Mouse (Mus musculus): ENCODE results near the gene Gm1673. TPM values are rescaled to one million over a fixed set of nuclear protein-coding genes. Genes with fewer than 3 reads are reported as not detected.

Gm1673 gene
- polyA plus RNA-seq, 1 experiment from 2014 or later: 621 TPM

- no peaks in the 10 kb centered on the region for H3K27me3 ChIP-seq (replicated peaks)
- H3K4me2 ChIP-seq: peak overlapping the region; percentile 80
- peaks cover 21% of the 10 kb centered on the region for H3K36me3 ChIP-seq
- peak overlapping the region; percentile 93 for H3K4me3 ChIP-seq (replicated peaks)
- no peak for ATAC-seq (ENCODE audit: low FRiP score)
- WGBS: 92% methylated on average over 3 of the region's 3 CpGs
- no peak overlapping the region for H3K27ac ChIP-seq (replicated peaks)
- H3K9me3 ChIP-seq (replicated peaks): no peaks in the 10 kb centered on the region
- H3K9ac ChIP-seq (replicated peaks): peak overlapping the region; percentile 90; the same call in 1 of the 2 replicates
- H3K4me1 ChIP-seq: peaks cover 47% of the 10 kb centered on the region
These were observed 15.3 kb downstream of the Gm1673 start for GRCm38 (mm10) chr5:33998505-33998877.

GRCm38 (mm10) chr5:33999466-34000090 lies 16.3 kb downstream of the Gm1673 start:
- peaks cover 21% of the 10 kb centered on the region for H3K36me3 ChIP-seq
- H3K9me3 ChIP-seq (replicated peaks): no peaks in the 10 kb centered on the region
- WGBS: 76% methylated on average over 6 of the region's 6 CpGs
- no peaks in the 10 kb centered on the region for H3K27me3 ChIP-seq (replicated peaks)
- ATAC-seq (ENCODE audit: low FRiP score): no peak
- H3K4me3 ChIP-seq (replicated peaks): peak overlapping the region; percentile 93; the same call in 1 of the 2 replicates
- peak overlapping the region; percentile 80 for H3K4me2 ChIP-seq
- peak overlapping the region; percentile 90; the same call in 1 of the 2 replicates for H3K9ac ChIP-seq (replicated peaks)
- H3K27ac ChIP-seq (replicated peaks): no peak overlapping the region
- peaks cover 47% of the 10 kb centered on the region for H3K4me1 ChIP-seq

GRCm38 (mm10) chr5:34000809-34001208 lies 17.6 kb downstream of the Gm1673 start:
- Histone ChIP-seq H3K4me1 (peaks cover 37% of the 10 kb centered on the region), H3K36me3 (peaks cover 21% of the 10 kb centered on the region), H3K27me3 (replicated peaks) (no peaks in the 10 kb centered on the region), H3K4me2 (no peak overlapping the region), H3K27ac (replicated peaks) (no peak overlapping the region), H3K4me3 (replicated peaks) (no peak overlapping the region), H3K9ac (replicated peaks) (no peak overlapping the region), H3K9me3 (replicated peaks) (no peaks in the 10 kb centered on the region)
- 96% methylated on average over 25 of the region's 25 CpGs for WGBS
- ATAC-seq (ENCODE audit: low FRiP score): no peak

GRCm38 (mm10) chr5:34001401-34001800 lies 18.2 kb downstream of the Gm1673 start:
- Histone ChIP-seq H3K27me3 (replicated peaks) (no peaks in the 10 kb centered on the region), H3K9me3 (replicated peaks) (no peaks in the 10 kb centered on the region), H3K4me2 (no peak overlapping the region), H3K4me1 (peaks cover 37% of the 10 kb centered on the region), H3K9ac (replicated peaks) (no peak overlapping the region), H3K27ac (replicated peaks) (no peak overlapping the region), H3K4me3 (replicated peaks) (no peak overlapping the region), H3K36me3 (peaks cover 21% of the 10 kb centered on the region)
- WGBS: 100% methylated on average over 1 of the region's 1 CpGs
- ATAC-seq (ENCODE audit: low FRiP score): no peak

GRCm38 (mm10) chr5:34002636-34003035 lies 19.4 kb downstream of the Gm1673 start:
- Histone ChIP-seq H3K4me3 (replicated peaks) (no peak overlapping the region), H3K4me1 (peaks cover 35% of the 10 kb centered on the region), H3K36me3 (peaks cover 21% of the 10 kb centered on the region), H3K9me3 (replicated peaks) (no peaks in the 10 kb centered on the region), H3K9ac (replicated peaks) (no peak overlapping the region), H3K27ac (replicated peaks) (no peak overlapping the region), H3K27me3 (replicated peaks) (no peaks in the 10 kb centered on the region), H3K4me2 (no peak overlapping the region)
- WGBS: 70% methylated on average over 4 of the region's 4 CpGs
- ATAC-seq (ENCODE audit: low FRiP score): no peak

DNA sequence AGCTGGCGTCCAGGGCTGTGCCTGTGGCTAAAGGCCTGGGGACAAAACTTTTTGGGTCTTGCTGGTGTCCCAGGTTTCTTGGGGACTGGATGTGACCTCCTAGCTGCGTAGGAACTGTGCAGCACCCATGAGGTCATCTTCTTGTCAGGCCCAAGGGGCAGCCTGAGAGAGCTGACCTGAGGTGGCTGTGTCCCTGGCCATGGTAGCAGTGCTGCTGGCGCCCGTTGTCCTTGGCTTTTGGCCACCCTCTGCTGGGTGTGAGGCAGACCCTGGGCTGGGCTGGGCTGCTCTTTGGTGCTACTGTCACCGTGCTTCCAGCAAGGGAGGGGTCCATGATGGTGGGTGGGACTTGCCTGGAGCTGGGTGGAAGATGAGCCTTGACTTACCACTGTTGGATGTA lies 21.4 kb downstream of the Gm1673 start:
- Histone ChIP-seq H3K9ac (replicated peaks) (no peak overlapping the region), H3K4me2 (no peak overlapping the region), H3K27ac (replicated peaks) (no peak overlapping the region), H3K27me3 (replicated peaks) (no peaks in the 10 kb centered on the region), H3K9me3 (replicated peaks) (no peaks in the 10 kb centered on the region), H3K36me3 (peaks cover 21% of the 10 kb centered on the region), H3K4me3 (replicated peaks) (no peak overlapping the region), H3K4me1 (peaks cover 15% of the 10 kb centered on the region)
- WGBS: 84% methylated on average over 5 of the region's 5 CpGs
- ATAC-seq (ENCODE audit: low FRiP score): no peak

GRCm38 (mm10) chr5:34006832-34007231 lies 23.6 kb downstream of the Gm1673 start:
- no peak for ATAC-seq (ENCODE audit: low FRiP score)
- H3K27me3 ChIP-seq (replicated peaks): no peaks in the 10 kb centered on the region
- WGBS: 86% methylated on average over 4 of the region's 4 CpGs

DNA sequence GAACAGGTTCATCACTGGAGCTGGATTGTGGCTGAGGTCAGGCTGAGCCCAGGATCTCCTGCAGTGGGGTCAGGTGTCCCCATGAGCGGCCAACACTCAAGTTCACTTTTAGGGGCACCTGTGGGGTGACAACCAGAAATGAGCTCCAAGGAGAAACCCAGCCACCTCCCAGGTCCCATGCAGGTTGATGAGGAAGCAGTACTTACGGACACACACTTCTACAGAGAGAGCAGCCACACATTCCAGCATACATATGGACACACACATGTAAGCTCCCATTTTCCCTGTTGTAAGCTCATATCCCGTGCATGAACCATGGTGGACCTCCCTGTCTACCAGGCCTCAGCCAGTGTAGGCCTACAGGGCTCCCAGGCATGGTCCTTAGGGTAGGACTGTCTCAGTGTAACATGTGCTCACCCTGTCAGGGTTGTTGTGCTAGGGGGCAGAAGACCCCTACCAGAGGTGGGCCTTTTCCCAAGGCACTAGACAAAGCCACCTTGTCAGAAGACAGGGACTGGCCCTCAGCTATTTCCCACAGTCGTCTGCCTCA lies 24.2 kb downstream of the Gm1673 start:
- Histone ChIP-seq H3K27me3 (replicated peaks) (no peaks in the 10 kb centered on the region), H3K27ac (replicated peaks) (no peak overlapping the region), H3K36me3 (no peaks in the 10 kb centered on the region; the same call in 1 of the 2 replicates), H3K9ac (replicated peaks) (no peak overlapping the region), H3K4me1 (0 out of 2 replicates have a peak, but pooled peaks cover 5% of the 10 kb centered on the region), H3K4me3 (replicated peaks) (no peak overlapping the region), H3K9me3 (replicated peaks) (no peaks in the 10 kb centered on the region), H3K4me2 (no peak overlapping the region)
- no peak for ATAC-seq (ENCODE audit: low FRiP score)
- 89% methylated on average over 4 of the region's 4 CpGs for WGBS

More at GRCm38 (mm10) chr5:34006832-34007231, 23.6 kb downstream of the Gm1673 start:
- Histone ChIP-seq H3K9me3 (replicated peaks) (no peaks in the 10 kb centered on the region), H3K9ac (replicated peaks) (no peak overlapping the region), H3K36me3 (peaks cover 4% of the 10 kb centered on the region), H3K4me2 (no peak overlapping the region), H3K27ac (replicated peaks) (no peak overlapping the region), H3K4me1 (0 out of 2 replicates have a peak, but pooled peaks cover 7% of the 10 kb centered on the region), H3K4me3 (replicated peaks) (no peak overlapping the region)

DNA sequence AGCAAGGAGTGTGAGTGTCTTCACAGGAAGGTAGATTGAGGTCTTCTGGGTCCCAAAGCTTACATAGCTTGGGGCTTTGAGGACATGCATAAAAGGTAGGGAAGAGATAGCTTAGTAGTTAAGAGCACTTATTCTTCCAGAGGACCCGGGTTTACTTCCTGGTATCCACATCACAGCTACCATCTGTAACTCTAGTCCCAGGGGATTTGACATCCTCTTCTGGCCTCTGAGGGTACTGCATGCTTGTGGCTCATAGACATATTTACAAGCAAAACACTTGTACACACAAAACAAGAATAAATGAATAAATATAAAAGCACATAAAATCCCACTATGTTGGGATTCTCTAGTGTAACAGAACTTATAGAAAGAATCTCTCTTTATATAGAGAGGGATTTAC lies 31.4 kb downstream of the Gm1673 start:
- Histone ChIP-seq H3K4me3 (replicated peaks) (no peak overlapping the region), H3K27ac (replicated peaks) (no peak overlapping the region), H3K36me3 (no peaks in the 10 kb centered on the region), H3K9me3 (replicated peaks) (no peaks in the 10 kb centered on the region), H3K27me3 (replicated peaks) (no peaks in the 10 kb centered on the region), H3K4me1 (no peaks in the 10 kb centered on the region), H3K4me2 (no peak overlapping the region), H3K9ac (replicated peaks) (no peak overlapping the region)
- 52% methylated on average over 1 of the region's 1 CpGs for WGBS
- no peak for ATAC-seq (ENCODE audit: low FRiP score)

- H3K9me3 ChIP-seq (replicated peaks): no peaks in the 10 kb centered on the region
- no peak overlapping the region for H3K4me3 ChIP-seq (replicated peaks)
- WGBS: 87% methylated on average over 4 of the region's 4 CpGs
- no peaks in the 10 kb centered on the region for H3K27me3 ChIP-seq (replicated peaks)
- no peaks in the 10 kb centered on the region for H3K4me1 ChIP-seq
- H3K27ac ChIP-seq (replicated peaks): no peak overlapping the region
- ATAC-seq (ENCODE audit: low FRiP score): no peak
- H3K36me3 ChIP-seq: no peaks in the 10 kb centered on the region
- no peak overlapping the region for H3K4me2 ChIP-seq
- H3K9ac ChIP-seq (replicated peaks): no peak overlapping the region
These were observed 35.7 kb downstream of the Gm1673 start for GRCm38 (mm10) chr5:34018968-34019367.

- Histone ChIP-seq H3K4me3 (replicated peaks) (no peak overlapping the region), H3K36me3 (no peaks in the 10 kb centered on the region), H3K9ac (replicated peaks) (no peak overlapping the region), H3K9me3 (replicated peaks) (no peaks in the 10 kb centered on the region), H3K27ac (replicated peaks) (no peak overlapping the region), H3K4me2 (no peak overlapping the region), H3K27me3 (replicated peaks) (no peaks in the 10 kb centered on the region), H3K4me1 (no peaks in the 10 kb centered on the region)
- ATAC-seq (ENCODE audit: low FRiP score): no peak
- 37% methylated on average over 4 of the region's 4 CpGs for WGBS
These were observed 46.9 kb downstream of the Gm1673 start for GRCm38 (mm10) chr5:34030101-34030500.

- 64% methylated on average over 6 of the region's 6 CpGs for WGBS
These were observed 47.8 kb downstream of the Gm1673 start for GRCm38 (mm10) chr5:34031022-34031421.

More at GRCm38 (mm10) chr5:34031022-34031421, 47.8 kb downstream of the Gm1673 start:
- Histone ChIP-seq H3K27me3 (replicated peaks) (no peaks in the 10 kb centered on the region), H3K4me1 (no peaks in the 10 kb centered on the region), H3K4me3 (replicated peaks) (no peak overlapping the region), H3K9ac (replicated peaks) (no peak overlapping the region), H3K36me3 (no peaks in the 10 kb centered on the region), H3K9me3 (replicated peaks) (no peaks in the 10 kb centered on the region), H3K27ac (replicated peaks) (no peak overlapping the region), H3K4me2 (no peak overlapping the region)
- ATAC-seq (ENCODE audit: low FRiP score): no peak

All from neural tube, embryonic 15.5 days (tissue).